Mouse (Mus musculus): ENCODE measurements around the gene Vps8. TPM values are rescaled to one million over a fixed set of nuclear protein-coding genes. Genes with fewer than 3 reads are reported as not detected.

The Vps8 gene
- polyA plus RNA-seq, 1 experiment from 2014 or later, result 20.4 TPM

GRCm38 (mm10) chr16:21610473-21610872 lies 187.6 kb downstream of the Vps8 start:
- no peaks in the 10 kb centered on the region for H3K9me3 ChIP-seq (ENCODE audit: control insufficient read depth, low read depth, low read length)
- 92% methylated on average over 4 of the region's 4 CpGs for WGBS
- no peak overlapping the region for H3K9ac ChIP-seq (replicated peaks; ENCODE audit: low read depth, low read length)
- no peak overlapping the region for H3K27ac ChIP-seq (ENCODE audit: low read length)
- H3K4me3 ChIP-seq (ENCODE audit: low read depth, low read length), result no peak overlapping the region
- H3K4me1 ChIP-seq (ENCODE audit: control insufficient read depth, insufficient read depth, low read length), result 0 out of 2 replicates have a peak, but pooled peaks cover 9% of the 10 kb centered on the region
- H3K4me2 ChIP-seq (replicated peaks; ENCODE audit: low read depth, low read length), result no peak overlapping the region
- no peaks in the 10 kb centered on the region for H3K36me3 ChIP-seq (ENCODE audit: control insufficient read depth, insufficient read depth, low read length)
- H3K27me3 ChIP-seq (ENCODE audit: control insufficient read depth, insufficient read depth, low read length), result no peaks in the 10 kb centered on the region
- ATAC-seq (ENCODE audit: insufficient number of reproducible peaks, insufficient read depth, low FRiP score, low read depth), result no peak

- no peak for ATAC-seq (ENCODE audit: insufficient number of reproducible peaks, insufficient read depth, low FRiP score, low read depth)
- Histone ChIP-seq H3K27me3 (ENCODE audit: control insufficient read depth, insufficient read depth, low read length) (no peaks in the 10 kb centered on the region), H3K4me3 (ENCODE audit: low read depth, low read length) (no peak overlapping the region), H3K9ac (replicated peaks; ENCODE audit: low read depth, low read length) (no peak overlapping the region), H3K36me3 (ENCODE audit: control insufficient read depth, insufficient read depth, low read length) (no peaks in the 10 kb centered on the region), H3K4me2 (replicated peaks; ENCODE audit: low read depth, low read length) (no peak overlapping the region), H3K4me1 (ENCODE audit: control insufficient read depth, insufficient read depth, low read length) (no peaks in the 10 kb centered on the region), H3K9me3 (ENCODE audit: control insufficient read depth, low read depth, low read length) (no peaks in the 10 kb centered on the region), H3K27ac (ENCODE audit: low read length) (no peak overlapping the region)
- WGBS, result 59% methylated on average over 7 of the region's 7 CpGs
Measured at GRCm38 (mm10) chr16:21615802-21616201, 192.9 kb downstream of the Vps8 start.

- no peak for ATAC-seq (ENCODE audit: insufficient number of reproducible peaks, insufficient read depth, low FRiP score, low read depth)
- 80% methylated on average over 2 of the region's 2 CpGs for WGBS
- Histone ChIP-seq H3K4me1 (ENCODE audit: control insufficient read depth, insufficient read depth, low read length) (no peaks in the 10 kb centered on the region), H3K4me3 (ENCODE audit: low read depth, low read length) (no peak overlapping the region), H3K4me2 (replicated peaks; ENCODE audit: low read depth, low read length) (no peak overlapping the region), H3K27ac (ENCODE audit: low read length) (no peak overlapping the region), H3K9me3 (ENCODE audit: control insufficient read depth, low read depth, low read length) (no peaks in the 10 kb centered on the region), H3K9ac (replicated peaks; ENCODE audit: low read depth, low read length) (no peak overlapping the region), H3K27me3 (ENCODE audit: control insufficient read depth, insufficient read depth, low read length) (no peaks in the 10 kb centered on the region), H3K36me3 (ENCODE audit: control insufficient read depth, insufficient read depth, low read length) (no peaks in the 10 kb centered on the region)
Measured at GRCm38 (mm10) chr16:21620630-21621029, 197.7 kb downstream of the Vps8 start.

- no peaks in the 10 kb centered on the region for H3K36me3 ChIP-seq (ENCODE audit: control insufficient read depth, insufficient read depth, low read length)
- no peak for ATAC-seq (ENCODE audit: insufficient number of reproducible peaks, insufficient read depth, low FRiP score, low read depth)
- no peak overlapping the region for H3K27ac ChIP-seq (ENCODE audit: low read length)
- WGBS, result 77% methylated on average over 6 of the region's 6 CpGs
- H3K9me3 ChIP-seq (ENCODE audit: control insufficient read depth, low read depth, low read length), result no peaks in the 10 kb centered on the region
- H3K9ac ChIP-seq (replicated peaks; ENCODE audit: low read depth, low read length), result no peak overlapping the region
- no peak overlapping the region for H3K4me3 ChIP-seq (ENCODE audit: low read depth, low read length)
- no peak overlapping the region for H3K4me2 ChIP-seq (replicated peaks; ENCODE audit: low read depth, low read length)
- no peaks in the 10 kb centered on the region for H3K4me1 ChIP-seq (ENCODE audit: control insufficient read depth, insufficient read depth, low read length)
- H3K27me3 ChIP-seq (ENCODE audit: control insufficient read depth, insufficient read depth, low read length), result no peaks in the 10 kb centered on the region
Measured at GRCm38 (mm10) chr16:21625784-21626634, 203.1 kb downstream of the Vps8 start.

GRCm38 (mm10) chr16:21627248-21627647 lies 204.3 kb downstream of the Vps8 start:
- no peak overlapping the region for H3K4me2 ChIP-seq (replicated peaks; ENCODE audit: low read depth, low read length)
- H3K27me3 ChIP-seq (ENCODE audit: control insufficient read depth, insufficient read depth, low read length), result no peaks in the 10 kb centered on the region
- no peaks in the 10 kb centered on the region for H3K4me1 ChIP-seq (ENCODE audit: control insufficient read depth, insufficient read depth, low read length)
- 80% methylated on average over 6 of the region's 6 CpGs for WGBS
- no peaks in the 10 kb centered on the region for H3K9me3 ChIP-seq (ENCODE audit: control insufficient read depth, low read depth, low read length)
- H3K36me3 ChIP-seq (ENCODE audit: control insufficient read depth, insufficient read depth, low read length), result no peaks in the 10 kb centered on the region
- no peak overlapping the region for H3K27ac ChIP-seq (ENCODE audit: low read length)
- no peak overlapping the region for H3K4me3 ChIP-seq (ENCODE audit: low read depth, low read length)
- no peak overlapping the region for H3K9ac ChIP-seq (replicated peaks; ENCODE audit: low read depth, low read length)
- no peak for ATAC-seq (ENCODE audit: insufficient number of reproducible peaks, insufficient read depth, low FRiP score, low read depth)

GRCm38 (mm10) chr16:21628061-21628591 lies 205.2 kb downstream of the Vps8 start:
- ATAC-seq (ENCODE audit: insufficient number of reproducible peaks, insufficient read depth, low FRiP score, low read depth), result no peak
- H3K4me3 ChIP-seq (ENCODE audit: low read depth, low read length), result no peak overlapping the region

GRCm38 (mm10) chr16:21630614-21631013 lies 207.7 kb downstream of the Vps8 start:
- H3K4me2 ChIP-seq (replicated peaks; ENCODE audit: low read depth, low read length), result no peak overlapping the region
- H3K27me3 ChIP-seq (ENCODE audit: control insufficient read depth, insufficient read depth, low read length), result no peaks in the 10 kb centered on the region
- H3K27ac ChIP-seq (ENCODE audit: low read length), result no peak overlapping the region
- 85% methylated on average over 4 of the region's 4 CpGs for WGBS
- no peak for ATAC-seq (ENCODE audit: insufficient number of reproducible peaks, insufficient read depth, low FRiP score, low read depth)
- H3K4me3 ChIP-seq (ENCODE audit: low read depth, low read length), result no peak overlapping the region
- no peaks in the 10 kb centered on the region for H3K4me1 ChIP-seq (ENCODE audit: control insufficient read depth, insufficient read depth, low read length)
- H3K9me3 ChIP-seq (ENCODE audit: control insufficient read depth, low read depth, low read length), result no peaks in the 10 kb centered on the region
- no peaks in the 10 kb centered on the region for H3K36me3 ChIP-seq (ENCODE audit: control insufficient read depth, insufficient read depth, low read length)
- no peak overlapping the region for H3K9ac ChIP-seq (replicated peaks; ENCODE audit: low read depth, low read length)

More at GRCm38 (mm10) chr16:21628061-21628591, 205.2 kb downstream of the Vps8 start:
- H3K9ac ChIP-seq (replicated peaks; ENCODE audit: low read depth, low read length), result no peak overlapping the region
- H3K4me1 ChIP-seq (ENCODE audit: control insufficient read depth, insufficient read depth, low read length), result no peaks in the 10 kb centered on the region
- no peaks in the 10 kb centered on the region for H3K36me3 ChIP-seq (ENCODE audit: control insufficient read depth, insufficient read depth, low read length)
- no peaks in the 10 kb centered on the region for H3K27me3 ChIP-seq (ENCODE audit: control insufficient read depth, insufficient read depth, low read length)
- H3K9me3 ChIP-seq (ENCODE audit: control insufficient read depth, low read depth, low read length), result no peaks in the 10 kb centered on the region
- whole genome bisulfite sequencing, result 50% methylated on average over 13 of the region's 13 CpGs
- no peak overlapping the region for H3K27ac ChIP-seq (ENCODE audit: low read length)
- H3K4me2 ChIP-seq (replicated peaks; ENCODE audit: low read depth, low read length), result no peak overlapping the region

GRCm38 (mm10) chr16:21631815-21632222 lies 208.9 kb downstream of the Vps8 start:
- Histone ChIP-seq H3K9me3 (ENCODE audit: control insufficient read depth, low read depth, low read length) (no peaks in the 10 kb centered on the region), H3K27ac (ENCODE audit: low read length) (no peak overlapping the region), H3K36me3 (ENCODE audit: control insufficient read depth, insufficient read depth, low read length) (no peaks in the 10 kb centered on the region), H3K4me3 (ENCODE audit: low read depth, low read length) (no peak overlapping the region), H3K9ac (replicated peaks; ENCODE audit: low read depth, low read length) (no peak overlapping the region), H3K4me1 (ENCODE audit: control insufficient read depth, insufficient read depth, low read length) (no peaks in the 10 kb centered on the region), H3K4me2 (replicated peaks; ENCODE audit: low read depth, low read length) (no peak overlapping the region), H3K27me3 (ENCODE audit: control insufficient read depth, insufficient read depth, low read length) (no peaks in the 10 kb centered on the region)
- no peak for ATAC-seq (ENCODE audit: insufficient number of reproducible peaks, insufficient read depth, low FRiP score, low read depth)
- WGBS, result 56% methylated on average over 4 of the region's 4 CpGs
